Mouse (Mus musculus): ENCODE measurements around the gene B3galt4.

GRCm38 (mm10) chr17:33901653-33902052 is 49.6 kb downstream of the B3galt4 start:
- TF ChIP-seq CTCF (IDR thresholded peaks at IDR 0.05; ENCODE audit: low read depth) (no peak), EP300 (optimal IDR thresholded peaks at IDR 0.05) (no peak)

All from stomach, postnatal 0 days (tissue).